Mouse (Mus musculus) neural tube, embryonic 11.5 days (tissue): ENCODE measurements around the gene Abhd12b. TPM values are rescaled to one million over a fixed set of nuclear protein-coding genes. Genes with fewer than 3 reads are reported as not detected.

Experiments
- ATAC-seq: fragments of 200-750 bp; cut with Nextera tagmentation; 2 replicates; pipeline ENCODE4 v1.8.0; 2017; ENCODE audit warnings: moderate number of reproducible peaks, mild to moderate bottlenecking, moderate TSS enrichment, moderate library complexity; ENCODE audit not compliant: insufficient read depth, low FRiP score, low TSS enrichment
- DNase-seq: peaks from one replicate; pipeline ENCODE4 v3.0.0-alpha.2; 2015; ENCODE audit warnings: low spot score
- H3K27ac ChIP-seq: fragments of 300-500 bp; sonication (generic); 2 replicates; pipeline ENCODE4 v1.5.1; 2014; ENCODE audit warnings: low read depth, mild to moderate bottlenecking, low read length
- H3K27me3 ChIP-seq: fragments of 300-500 bp; sonication (generic); 2 replicates; pipeline ENCODE4 v1.6.1; 2014; ENCODE audit warnings: mild to moderate bottlenecking, low read length, mixed read lengths; ENCODE audit not compliant: control insufficient read depth, insufficient read depth
- H3K36me3 ChIP-seq: fragments of 300-500 bp; sonication (generic); 2 replicates; pipeline ENCODE4 v1.6.1; 2014; ENCODE audit warnings: mild to moderate bottlenecking, low read length, moderate library complexity, mixed read lengths; ENCODE audit not compliant: control insufficient read depth, insufficient read depth
- H3K4me1 ChIP-seq: fragments of 300-500 bp; sonication (generic); 2 replicates; pipeline ENCODE4 v1.6.1; 2014; ENCODE audit warnings: low read length, mixed read lengths; ENCODE audit not compliant: control insufficient read depth, insufficient read depth
- H3K4me2 ChIP-seq: fragments of 300-500 bp; sonication (generic); 2 replicates; pipeline ENCODE4 v1.6.1; 2014; ENCODE audit warnings: low read depth, mild to moderate bottlenecking, moderate library complexity
- H3K4me3 ChIP-seq: fragments of 300-500 bp; sonication (generic); 2 replicates; pipeline ENCODE4 v1.5.1; 2014; ENCODE audit warnings: low read depth, low read length
- H3K9ac ChIP-seq: fragments of 300-500 bp; sonication (generic); 2 replicates; pipeline ENCODE4 v1.6.1; 2014; ENCODE audit warnings: mild to moderate bottlenecking, low read length
- H3K9me3 ChIP-seq: fragments of 300-500 bp; sonication (generic); 2 replicates; pipeline ENCODE4 v1.6.1; 2016; ENCODE audit warnings: low read length; ENCODE audit not compliant: control insufficient read depth
- WGBS: fragments of 180-500 bp; shearing (Covaris S2); extraction: QIAGEN DNeasy Blood & Tissue Kit; methylation state at CpG from one replicate; pipeline ENCODE4 v1.1.7; 2014; 5-methylcytosine and 5-hydroxymethylcytosine counted together
- polyA plus RNA-seq: library from polyadenylated mRNA; unstranded; fragments of >200 nt; fragmentation: Nextera tagmentation; extraction: Ambion mirVana; gene quantifications from 2 replicates; pipeline ENCODE4 v1.2.1, GENCODE M21; 2014

Abhd12b gene
- polyA plus RNA-seq = not detected in 2 replicates

- no peak within 1 kb of the TSS for H3K27ac ChIP-seq
- no peaks in the 10 kb centered on the region for H3K9me3 ChIP-seq
- H3K4me2 ChIP-seq = no peak within 1 kb of the TSS
- ATAC-seq (no peak), DNase-seq (no peak)
- no peak within 1 kb of the TSS for H3K4me3 ChIP-seq
- no peaks in the 10 kb centered on the region for H3K36me3 ChIP-seq
- H3K9ac ChIP-seq = no peak within 1 kb of the TSS
- no peaks in the 10 kb centered on the region for H3K27me3 ChIP-seq
- 49% methylated on average over 3 of the region's 3 CpGs for WGBS
- no peaks in the 10 kb centered on the region for H3K4me1 ChIP-seq
Measured at GRCm38 (mm10) chr12:70153842-70154241, at the start of gene Abhd12b. TSS of gene Abhd12b (plus strand) at chr12:70154142.

DNA sequence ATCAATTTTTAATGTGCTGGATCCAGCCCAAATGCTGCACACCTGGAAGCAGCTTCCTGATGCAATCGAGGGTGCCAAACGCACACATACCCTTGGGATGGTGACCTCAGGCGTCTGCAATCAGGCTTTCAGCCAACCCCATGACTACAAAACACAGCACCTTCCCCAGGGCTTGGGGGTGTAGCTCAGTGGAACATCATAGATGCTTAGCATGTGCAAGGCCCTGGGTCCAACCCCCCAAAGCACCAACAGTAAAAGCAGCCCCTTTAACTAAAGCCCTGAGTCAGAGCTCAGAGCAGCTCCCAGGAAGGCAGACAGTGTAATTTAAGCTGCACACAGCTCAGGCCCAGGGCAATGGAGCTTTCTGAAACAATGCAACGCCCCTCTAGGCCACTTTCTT, 49.7 kb upstream of the Abhd12b start:
- 58% methylated on average over 4 of the region's 4 CpGs for WGBS
- H3K27me3 ChIP-seq = no peaks in the 10 kb centered on the region
- no peak overlapping the region for H3K4me3 ChIP-seq
- no peak for DNase-seq
- no peak overlapping the region for H3K9ac ChIP-seq
- no peaks in the 10 kb centered on the region for H3K9me3 ChIP-seq
- no peak for ATAC-seq
- no peak overlapping the region for H3K4me2 ChIP-seq
- H3K4me1 ChIP-seq = peaks cover 16% of the 10 kb centered on the region
- no peak overlapping the region for H3K27ac ChIP-seq
- H3K36me3 ChIP-seq = no peaks in the 10 kb centered on the region

DNA sequence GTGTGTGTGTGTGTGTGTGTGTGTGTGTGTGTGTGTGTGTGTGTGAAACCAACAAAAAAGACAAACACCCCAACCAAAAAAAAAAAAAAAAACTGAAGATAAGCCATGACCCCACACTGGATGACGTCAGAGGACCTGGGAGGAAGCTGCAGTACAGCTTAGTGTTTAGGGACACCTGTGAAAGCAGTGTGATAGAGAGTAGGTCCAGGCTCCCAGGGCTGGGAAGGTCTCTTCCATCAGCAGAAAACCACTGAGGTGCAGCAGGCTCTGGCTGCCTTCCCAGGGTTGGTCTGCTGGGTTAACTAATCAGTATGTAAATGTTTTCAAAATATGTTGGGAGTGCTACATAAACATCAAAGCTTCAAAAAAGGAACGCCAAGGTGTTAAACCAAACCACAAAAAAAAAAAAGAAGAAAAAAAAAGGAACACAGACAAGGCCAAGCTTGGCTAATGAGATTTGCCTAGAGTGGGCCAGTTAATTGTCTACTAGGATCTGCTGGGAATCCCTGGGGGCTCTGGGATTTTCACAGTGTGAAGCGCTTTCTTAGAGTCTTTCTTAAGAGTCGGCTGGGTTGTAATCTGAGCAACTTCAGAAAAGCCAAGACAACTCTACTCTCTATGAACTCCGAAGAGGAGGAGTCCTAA, 49.0 kb upstream of the Abhd12b start:
- no peaks in the 10 kb centered on the region for H3K9me3 ChIP-seq
- WGBS = 25% methylated on average over 5 of the region's 5 CpGs
- DNase-seq = no peak
- H3K36me3 ChIP-seq = no peaks in the 10 kb centered on the region
- peaks cover 16% of the 10 kb centered on the region for H3K4me1 ChIP-seq
- no peaks in the 10 kb centered on the region for H3K27me3 ChIP-seq
- H3K4me2 ChIP-seq = no peak overlapping the region
- no peak overlapping the region for H3K9ac ChIP-seq
- no peak overlapping the region for H3K27ac ChIP-seq
- no peak for ATAC-seq
- H3K4me3 ChIP-seq = no peak overlapping the region

DNA sequence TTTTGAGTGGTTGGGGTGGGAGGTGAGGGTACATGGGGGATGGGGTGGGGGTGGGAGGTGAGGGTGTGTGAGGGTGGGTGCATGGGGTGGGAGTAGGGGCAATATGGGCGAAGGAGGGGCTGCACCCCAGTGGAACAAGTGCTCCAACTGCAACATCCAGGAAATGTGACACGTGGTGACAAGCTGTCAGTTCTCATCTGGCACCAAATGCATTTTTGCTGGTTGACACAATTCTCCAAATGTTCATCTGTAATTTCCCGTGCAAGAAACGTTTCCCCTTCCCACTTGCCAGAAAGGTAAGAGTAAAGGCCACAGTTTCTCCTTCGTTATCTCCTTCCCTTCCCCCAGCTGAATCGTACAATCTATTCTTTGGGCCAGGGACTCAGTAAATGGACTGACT, 48.1 kb upstream of the Abhd12b start:
- no peak overlapping the region for H3K4me3 ChIP-seq
- peaks cover 16% of the 10 kb centered on the region for H3K4me1 ChIP-seq
- ATAC-seq (no peak), DNase-seq (no peak)
- 80% methylated on average over 6 of the region's 6 CpGs for whole genome bisulfite sequencing
- H3K36me3 ChIP-seq = no peaks in the 10 kb centered on the region
- no peak overlapping the region for H3K4me2 ChIP-seq
- no peaks in the 10 kb centered on the region for H3K27me3 ChIP-seq
- H3K9ac ChIP-seq = no peak overlapping the region
- no peaks in the 10 kb centered on the region for H3K9me3 ChIP-seq
- H3K27ac ChIP-seq = no peak overlapping the region

- no peak overlapping the region for H3K4me3 ChIP-seq
- no peaks in the 10 kb centered on the region for H3K27me3 ChIP-seq
- H3K36me3 ChIP-seq = no peaks in the 10 kb centered on the region
- no peak overlapping the region for H3K4me2 ChIP-seq
- 47% methylated on average over 9 of the region's 9 CpGs for WGBS
- DNase-seq (no peak), ATAC-seq (no peak)
- no peak overlapping the region for H3K9ac ChIP-seq
- H3K9me3 ChIP-seq = no peaks in the 10 kb centered on the region
- H3K27ac ChIP-seq = no peak overlapping the region
- peaks cover 16% of the 10 kb centered on the region for H3K4me1 ChIP-seq
Measured at GRCm38 (mm10) chr12:70106508-70106907, 47.4 kb upstream of the Abhd12b start.

GRCm38 (mm10) chr12:70108104-70108503, 45.8 kb upstream of the Abhd12b start:
- peak; percentile 51 for DNase-seq
- no peak overlapping the region for H3K27ac ChIP-seq
- no peaks in the 10 kb centered on the region for H3K27me3 ChIP-seq

DNA sequence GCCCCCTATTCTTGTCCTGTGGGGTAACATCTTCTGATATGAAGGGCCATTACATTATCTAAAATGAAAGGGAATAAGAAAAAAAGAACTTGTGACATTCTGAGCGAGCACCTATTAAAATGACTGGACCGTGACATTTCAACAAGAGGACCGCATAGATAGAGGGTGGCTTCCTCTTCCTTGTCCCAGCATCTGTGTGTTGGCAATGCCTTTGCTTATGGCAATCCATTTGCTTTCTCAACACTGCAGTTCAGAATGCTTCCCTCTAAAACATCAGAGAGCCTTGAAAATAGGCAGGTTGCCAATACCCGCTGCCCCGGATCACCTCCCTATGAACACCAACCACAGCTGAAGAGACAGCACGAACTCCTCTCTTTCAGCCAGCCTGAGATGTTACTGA, 44.0 kb upstream of the Abhd12b start:
- H3K4me1 ChIP-seq = peaks cover 16% of the 10 kb centered on the region
- no peak overlapping the region for H3K27ac ChIP-seq
- peak overlapping the region; percentile 74 for H3K4me3 ChIP-seq
- H3K27me3 ChIP-seq = no peaks in the 10 kb centered on the region
- H3K4me2 ChIP-seq = peak overlapping the region; percentile 75
- no peak overlapping the region for H3K9ac ChIP-seq
- H3K36me3 ChIP-seq = no peaks in the 10 kb centered on the region
- no peaks in the 10 kb centered on the region for H3K9me3 ChIP-seq
- ATAC-seq (no peak), DNase-seq (no peak)
- 59% methylated on average over 6 of the region's 6 CpGs for WGBS

More at GRCm38 (mm10) chr12:70108104-70108503, 45.8 kb upstream of the Abhd12b start:
- Histone ChIP-seq H3K9ac (no peak overlapping the region), H3K36me3 (no peaks in the 10 kb centered on the region), H3K9me3 (no peaks in the 10 kb centered on the region), H3K4me3 (no peak overlapping the region), H3K4me2 (no peak overlapping the region), H3K4me1 (peaks cover 16% of the 10 kb centered on the region)
- ATAC-seq = peak; percentile 54
- 5% methylated on average over 2 of the region's 2 CpGs for WGBS

DNA sequence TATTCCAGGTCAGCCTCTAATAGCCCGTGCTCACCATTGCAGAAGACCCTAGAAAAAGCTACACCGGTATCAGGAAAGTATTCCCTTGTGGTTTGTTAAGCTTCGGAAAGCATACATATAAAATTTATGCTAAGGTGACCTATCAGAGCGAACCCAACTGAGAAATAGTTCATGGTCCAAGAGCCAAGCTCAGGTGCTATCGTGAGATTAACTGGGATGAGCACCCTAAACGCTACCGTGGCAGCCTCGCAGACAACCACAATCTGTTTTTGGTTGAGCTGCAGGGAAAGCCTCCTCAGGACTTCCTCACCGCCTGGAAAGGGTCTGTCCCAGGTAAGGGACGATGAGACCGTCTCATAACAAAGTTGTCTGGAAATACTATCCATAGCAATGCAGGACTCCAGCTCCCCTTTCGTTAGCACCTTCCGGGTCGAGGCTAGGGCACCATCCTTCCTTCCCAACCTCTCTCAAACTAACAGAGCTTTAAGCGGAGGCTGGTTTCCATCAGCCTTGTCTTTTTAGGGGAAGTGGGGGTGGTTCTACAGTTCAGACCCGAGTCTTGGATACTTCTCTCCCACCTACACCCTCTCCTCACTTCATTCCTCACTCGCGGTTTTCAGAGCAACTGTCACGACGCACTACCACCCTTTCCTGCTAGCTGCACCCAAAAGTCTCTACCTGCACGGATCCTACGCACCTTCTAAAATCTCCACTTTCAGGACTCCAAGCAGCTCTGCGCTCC, 43.4 kb upstream of the Abhd12b start:
- Histone ChIP-seq H3K4me2 (peak overlapping the region; percentile 75), H3K27ac (peak overlapping the region; percentile 90; the same call in 1 of the 2 replicates), H3K9me3 (no peaks in the 10 kb centered on the region), H3K36me3 (no peaks in the 10 kb centered on the region), H3K9ac (peak overlapping the region; percentile 89), H3K4me1 (peaks cover 16% of the 10 kb centered on the region), H3K27me3 (no peaks in the 10 kb centered on the region), H3K4me3 (peak overlapping the region; percentile 74)
- DNase-seq (peak; percentile 33), ATAC-seq (no peak)
- WGBS = 11% methylated on average over 23 of the region's 23 CpGs

GRCm38 (mm10) chr12:70111117-70111366, 42.9 kb upstream of the Abhd12b start:
- no peak for DNase-seq

More at GRCm38 (mm10) chr12:70111117-70111366, 42.9 kb upstream of the Abhd12b start:
- WGBS = 1% methylated on average over 14 of the region's 16 CpGs
- Histone ChIP-seq H3K9me3 (no peaks in the 10 kb centered on the region), H3K36me3 (no peaks in the 10 kb centered on the region), H3K27me3 (no peaks in the 10 kb centered on the region), H3K9ac (peak overlapping the region; percentile 89), H3K27ac (peak overlapping the region; percentile 90), H3K4me1 (peaks cover 16% of the 10 kb centered on the region), H3K4me2 (peak overlapping the region; percentile 75), H3K4me3 (peak overlapping the region; percentile 74)
- ATAC-seq = peak; percentile 51
